Mouse (Mus musculus): ENCODE results near the gene Zfhx3. TPM values are rescaled to one million over a fixed set of nuclear protein-coding genes. Genes with fewer than 3 reads are reported as not detected.

Gene Zfhx3
- total and polyA plus RNA-seq, 3 experiments, result 0.11 to 0.30 TPM; not detected in 1

GRCm38 (mm10) chr8:108581557-108581956 is 639.1 kb downstream of the Zfhx3 start:
- no peak for TF ChIP-seq CTCF (IDR thresholded peaks at IDR 0.05; ENCODE audit: low read depth, low read length)
- TF ChIP-seq POLR2AphosphoS5 (IDR thresholded peaks at IDR 0.05; ENCODE audit: insufficient replicate concordance, low read depth, low read length), result no peak
- no peak for TF ChIP-seq GATA2 (IDR thresholded peaks at IDR 0.05; ENCODE audit: borderline replicate concordance, low read depth, low read length)
- no peak for TF ChIP-seq GATA1 (IDR thresholded peaks at IDR 0.05; ENCODE audit: borderline replicate concordance, low read length)
- TF ChIP-seq TAL1 (conservative IDR thresholded peaks at IDR 0.05; ENCODE audit: low read depth, low read length), result no peak
- DNase-seq (ENCODE audit: low spot score) (no peak), ATAC-seq (ENCODE audit: extremely low read depth, insufficient number of reproducible peaks, low FRiP score, poor library complexity, severe bottlenecking) (no peak)
- Histone ChIP-seq H3K27me3 (ENCODE audit: insufficient read depth, low read length) (no peaks in the 10 kb centered on the region), H3K9me3 (replicated peaks) (peaks cover 68% of the 10 kb centered on the region), H3K36me3 (replicated peaks) (no peaks in the 10 kb centered on the region), H3K4me3 (ENCODE audit: low read depth, low read length) (no peak overlapping the region), H3K4me1 (ENCODE audit: insufficient read depth, low read depth, low read length) (no peaks in the 10 kb centered on the region)

GRCm38 (mm10) chr8:108582251-108582650 is 639.8 kb downstream of the Zfhx3 start:
- peaks cover 66% of the 10 kb centered on the region for H3K9me3 ChIP-seq (replicated peaks)
- no peak for TF ChIP-seq POLR2AphosphoS5 (IDR thresholded peaks at IDR 0.05; ENCODE audit: insufficient replicate concordance, low read depth, low read length)
- TF ChIP-seq GATA2 (IDR thresholded peaks at IDR 0.05; ENCODE audit: borderline replicate concordance, low read depth, low read length), result no peak
- no peak for TF ChIP-seq GATA1 (IDR thresholded peaks at IDR 0.05; ENCODE audit: borderline replicate concordance, low read length)
- TF ChIP-seq TAL1 (conservative IDR thresholded peaks at IDR 0.05; ENCODE audit: low read depth, low read length), result no peak
- no peak for TF ChIP-seq CTCF (IDR thresholded peaks at IDR 0.05; ENCODE audit: low read depth, low read length)
- no peaks in the 10 kb centered on the region for H3K36me3 ChIP-seq (replicated peaks)
- H3K4me1 ChIP-seq (ENCODE audit: insufficient read depth, low read depth, low read length), result no peaks in the 10 kb centered on the region
- no peak overlapping the region for H3K4me3 ChIP-seq (ENCODE audit: low read depth, low read length)
- no peak for DNase-seq (ENCODE audit: low spot score)
- no peaks in the 10 kb centered on the region for H3K27me3 ChIP-seq (ENCODE audit: insufficient read depth, low read length)
- ATAC-seq (ENCODE audit: extremely low read depth, insufficient number of reproducible peaks, low FRiP score, poor library complexity, severe bottlenecking), result no peak

GRCm38 (mm10) chr8:108583261-108583660 is 640.8 kb downstream of the Zfhx3 start:
- Histone ChIP-seq H3K4me3 (ENCODE audit: low read depth, low read length) (no peak overlapping the region), H3K27me3 (ENCODE audit: insufficient read depth, low read length) (no peaks in the 10 kb centered on the region), H3K36me3 (replicated peaks) (no peaks in the 10 kb centered on the region), H3K9me3 (replicated peaks) (peaks cover 68% of the 10 kb centered on the region), H3K4me1 (ENCODE audit: insufficient read depth, low read depth, low read length) (no peaks in the 10 kb centered on the region)
- DNase-seq (ENCODE audit: low spot score), result no peak
- TF ChIP-seq GATA1 (IDR thresholded peaks at IDR 0.05; ENCODE audit: borderline replicate concordance, low read length) (no peak), GATA2 (IDR thresholded peaks at IDR 0.05; ENCODE audit: borderline replicate concordance, low read depth, low read length) (no peak), POLR2AphosphoS5 (IDR thresholded peaks at IDR 0.05; ENCODE audit: insufficient replicate concordance, low read depth, low read length) (no peak), CTCF (IDR thresholded peaks at IDR 0.05; ENCODE audit: low read depth, low read length) (no peak), TAL1 (conservative IDR thresholded peaks at IDR 0.05; ENCODE audit: low read depth, low read length) (no peak)
- ATAC-seq (ENCODE audit: extremely low read depth, insufficient number of reproducible peaks, low FRiP score, poor library complexity, severe bottlenecking), result no peak

- no peak for ATAC-seq (ENCODE audit: extremely low read depth, insufficient number of reproducible peaks, low FRiP score, poor library complexity, severe bottlenecking)
- TF ChIP-seq POLR2AphosphoS5 (IDR thresholded peaks at IDR 0.05; ENCODE audit: insufficient replicate concordance, low read depth, low read length) (no peak), GATA1 (IDR thresholded peaks at IDR 0.05; ENCODE audit: borderline replicate concordance, low read length) (no peak), TAL1 (conservative IDR thresholded peaks at IDR 0.05; ENCODE audit: low read depth, low read length) (no peak), CTCF (IDR thresholded peaks at IDR 0.05; ENCODE audit: low read depth, low read length) (no peak), GATA2 (IDR thresholded peaks at IDR 0.05; ENCODE audit: borderline replicate concordance, low read depth, low read length) (no peak)
- Histone ChIP-seq H3K27me3 (ENCODE audit: insufficient read depth, low read length) (no peaks in the 10 kb centered on the region), H3K4me3 (ENCODE audit: low read depth, low read length) (no peak overlapping the region), H3K36me3 (replicated peaks) (no peaks in the 10 kb centered on the region), H3K4me1 (ENCODE audit: insufficient read depth, low read depth, low read length) (no peaks in the 10 kb centered on the region), H3K9me3 (replicated peaks) (peaks cover 61% of the 10 kb centered on the region)
- no peak for DNase-seq (ENCODE audit: low spot score)
Measured at GRCm38 (mm10) chr8:108583867-108584661, 641.6 kb downstream of the Zfhx3 start.

- Histone ChIP-seq H3K27me3 (ENCODE audit: insufficient read depth, low read length) (no peaks in the 10 kb centered on the region), H3K36me3 (replicated peaks) (no peaks in the 10 kb centered on the region), H3K4me1 (ENCODE audit: insufficient read depth, low read depth, low read length) (no peaks in the 10 kb centered on the region), H3K4me3 (ENCODE audit: low read depth, low read length) (no peak overlapping the region), H3K9me3 (replicated peaks) (peaks cover 65% of the 10 kb centered on the region)
- no peak for TF ChIP-seq CTCF (IDR thresholded peaks at IDR 0.05; ENCODE audit: low read depth, low read length)
- no peak for TF ChIP-seq GATA1 (IDR thresholded peaks at IDR 0.05; ENCODE audit: borderline replicate concordance, low read length)
- TF ChIP-seq TAL1 (conservative IDR thresholded peaks at IDR 0.05; ENCODE audit: low read depth, low read length), result no peak
- no peak for TF ChIP-seq POLR2AphosphoS5 (IDR thresholded peaks at IDR 0.05; ENCODE audit: insufficient replicate concordance, low read depth, low read length)
- no peak for TF ChIP-seq GATA2 (IDR thresholded peaks at IDR 0.05; ENCODE audit: borderline replicate concordance, low read depth, low read length)
- ATAC-seq (ENCODE audit: extremely low read depth, insufficient number of reproducible peaks, low FRiP score, poor library complexity, severe bottlenecking) (no peak), DNase-seq (ENCODE audit: low spot score) (no peak)
Measured at GRCm38 (mm10) chr8:108584662-108584978, 642.2 kb downstream of the Zfhx3 start.

GRCm38 (mm10) chr8:108591037-108591436 is 648.6 kb downstream of the Zfhx3 start:
- Histone ChIP-seq H3K9me3 (replicated peaks) (peaks cover 62% of the 10 kb centered on the region), H3K4me3 (ENCODE audit: low read depth, low read length) (no peak overlapping the region), H3K27me3 (ENCODE audit: insufficient read depth, low read length) (no peaks in the 10 kb centered on the region), H3K4me1 (ENCODE audit: insufficient read depth, low read depth, low read length) (no peaks in the 10 kb centered on the region), H3K36me3 (replicated peaks) (no peaks in the 10 kb centered on the region)
- ATAC-seq (ENCODE audit: extremely low read depth, insufficient number of reproducible peaks, low FRiP score, poor library complexity, severe bottlenecking) (no peak), DNase-seq (ENCODE audit: low spot score) (no peak)
- TF ChIP-seq POLR2AphosphoS5 (IDR thresholded peaks at IDR 0.05; ENCODE audit: insufficient replicate concordance, low read depth, low read length), result no peak
- no peak for TF ChIP-seq GATA1 (IDR thresholded peaks at IDR 0.05; ENCODE audit: borderline replicate concordance, low read length)
- TF ChIP-seq TAL1 (conservative IDR thresholded peaks at IDR 0.05; ENCODE audit: low read depth, low read length), result no peak
- TF ChIP-seq GATA2 (IDR thresholded peaks at IDR 0.05; ENCODE audit: borderline replicate concordance, low read depth, low read length), result no peak
- no peak for TF ChIP-seq CTCF (IDR thresholded peaks at IDR 0.05; ENCODE audit: low read depth, low read length)
